Mouse (Mus musculus) hindbrain, embryonic 12.5 days (tissue): ENCODE measurements at regions not wholly inside any gene's neighbourhood (a gene's known extent, or its start where the extent isn't known, plus 50 kb on each side); places are given as distances from the start of the nearest gene placed in this dataset.

ENCODE experiments used
- ATAC-seq: fragments of 200-750 bp; cut with Nextera tagmentation; 2 replicates; pipeline ENCODE4 v1.8.0; 2017; ENCODE audit warnings: moderate TSS enrichment; ENCODE audit not compliant: low FRiP score
- H3K27ac ChIP-seq: fragments of 300-500 bp; sonication (generic); 2 replicates; pipeline ENCODE4 v1.5.1; 2016; ENCODE audit warnings: mild to moderate bottlenecking
- H3K27me3 ChIP-seq: fragments of 300-500 bp; sonication (generic); 2 replicates; pipeline ENCODE4 v1.6.1; 2016; ENCODE audit warnings: mild to moderate bottlenecking
- H3K36me3 ChIP-seq: fragments of 300-500 bp; sonication (generic); 2 replicates; pipeline ENCODE4 v1.6.1; 2016; ENCODE audit warnings: mild to moderate bottlenecking
- H3K4me1 ChIP-seq: fragments of 300-500 bp; sonication (generic); 2 replicates; pipeline ENCODE4 v1.6.1; 2016
- H3K4me2 ChIP-seq: fragments of 300-500 bp; sonication (generic); replicated peaks from 2 replicates; pipeline ENCODE4 v1.6.1; 2016; ENCODE audit warnings: mild to moderate bottlenecking
- H3K4me3 ChIP-seq: fragments of 300-500 bp; sonication (generic); 2 replicates; pipeline ENCODE4 v1.5.1; 2016; ENCODE audit warnings: mild to moderate bottlenecking
- H3K9ac ChIP-seq: fragments of 300-500 bp; sonication (generic); 2 replicates; pipeline ENCODE4 v1.6.1; 2016; ENCODE audit warnings: mild to moderate bottlenecking, moderate library complexity
- H3K9me3 ChIP-seq: fragments of 300-500 bp; sonication (generic); replicated peaks from 2 replicates; pipeline ENCODE4 v1.6.1; 2016; ENCODE audit warnings: mild to moderate bottlenecking
- WGBS: fragments of 180-500 bp; shearing (Covaris S2); methylation state at CpG from one replicate; pipeline ENCODE4 v1.1.7; 2016; 5-methylcytosine and 5-hydroxymethylcytosine counted together

DNA sequence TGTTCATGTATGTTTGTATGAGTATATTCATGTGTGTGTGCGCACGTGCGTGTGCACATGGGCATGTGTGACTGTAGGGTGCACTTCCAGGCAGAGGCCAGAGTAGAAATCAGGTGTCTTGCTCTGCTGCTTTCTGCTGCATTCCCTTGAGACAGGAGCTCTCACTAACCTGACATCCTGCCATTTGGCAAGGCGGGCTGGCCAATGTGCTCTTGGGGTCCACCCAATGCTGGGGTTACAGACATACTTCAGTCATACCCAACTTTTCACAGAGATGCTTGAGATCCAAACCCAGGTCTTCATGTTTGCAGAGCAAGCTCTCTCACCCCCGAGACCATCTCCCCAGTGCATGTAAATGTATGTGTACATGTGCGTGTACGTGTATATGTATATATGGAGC is 120.2 kb upstream of the Mvb12b start:
- 95% methylated on average over 7 of the region's 7 CpGs for WGBS
- no peaks in the 10 kb centered on the region for H3K36me3 ChIP-seq
- no peaks in the 10 kb centered on the region for H3K4me1 ChIP-seq
- H3K4me3 ChIP-seq, result no peak overlapping the region
- H3K9ac ChIP-seq, result no peak overlapping the region
- no peak for ATAC-seq
- H3K9me3 ChIP-seq, result no peaks in the 10 kb centered on the region
- no peaks in the 10 kb centered on the region for H3K27me3 ChIP-seq
- H3K4me2 ChIP-seq, result no peak overlapping the region
- no peak overlapping the region for H3K27ac ChIP-seq

- Histone ChIP-seq H3K27me3 (no peaks in the 10 kb centered on the region), H3K9me3 (0 out of 2 replicates have a peak, but pooled peaks cover 4% of the 10 kb centered on the region), H3K4me3 (no peak overlapping the region), H3K4me2 (no peak overlapping the region), H3K27ac (no peak overlapping the region), H3K4me1 (no peaks in the 10 kb centered on the region), H3K9ac (no peak overlapping the region), H3K36me3 (no peaks in the 10 kb centered on the region)
- WGBS, result 95% methylated on average over 7 of the region's 7 CpGs
- no peak for ATAC-seq
These were observed 109.4 kb upstream of the Mvb12b start for GRCm38 (mm10) chr2:33997106-33997505.

DNA sequence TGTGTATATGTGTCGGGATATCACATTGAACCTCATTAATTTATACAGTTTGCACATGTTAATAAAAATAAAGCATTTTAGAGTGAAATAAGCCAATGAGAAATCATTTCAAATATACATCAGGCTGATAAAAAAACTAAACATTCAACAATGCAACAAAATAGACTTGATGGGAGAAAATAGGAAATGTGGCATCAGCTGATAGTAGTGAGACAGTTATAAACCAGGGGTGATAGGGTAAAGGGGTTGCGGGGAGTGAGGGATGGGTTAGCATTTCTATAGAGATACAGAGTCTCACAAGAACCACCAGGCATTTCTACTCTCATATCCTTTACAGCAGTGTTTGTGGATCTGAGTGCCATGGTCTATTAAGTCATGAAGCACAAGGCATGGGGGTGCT is 108.6 kb upstream of the Mvb12b start:
- H3K27me3 ChIP-seq, result no peaks in the 10 kb centered on the region
- 95% methylated on average over 2 of the region's 2 CpGs for WGBS
- H3K36me3 ChIP-seq, result no peaks in the 10 kb centered on the region
- no peak overlapping the region for H3K9ac ChIP-seq
- H3K4me2 ChIP-seq, result no peak overlapping the region
- 0 out of 2 replicates have a peak, but pooled peaks cover 4% of the 10 kb centered on the region for H3K9me3 ChIP-seq
- no peaks in the 10 kb centered on the region for H3K4me1 ChIP-seq
- no peak for ATAC-seq
- no peak overlapping the region for H3K4me3 ChIP-seq
- H3K27ac ChIP-seq, result no peak overlapping the region

GRCm38 (mm10) chr2:33991299-33991698 is 103.6 kb upstream of the Mvb12b start:
- Histone ChIP-seq H3K9me3 (0 out of 2 replicates have a peak, but pooled peaks cover 4% of the 10 kb centered on the region), H3K4me2 (no peak overlapping the region), H3K9ac (no peak overlapping the region), H3K27me3 (no peaks in the 10 kb centered on the region), H3K27ac (no peak overlapping the region), H3K4me3 (no peak overlapping the region), H3K4me1 (peaks cover 15% of the 10 kb centered on the region), H3K36me3 (no peaks in the 10 kb centered on the region)
- 80% methylated on average over 4 of the region's 4 CpGs for WGBS
- no peak for ATAC-seq

GRCm38 (mm10) chr2:33990711-33991110 is 103.0 kb upstream of the Mvb12b start:
- Histone ChIP-seq H3K9me3 (0 out of 2 replicates have a peak, but pooled peaks cover 4% of the 10 kb centered on the region), H3K27ac (no peak overlapping the region), H3K4me1 (peaks cover 15% of the 10 kb centered on the region), H3K27me3 (no peaks in the 10 kb centered on the region), H3K9ac (no peak overlapping the region), H3K4me2 (no peak overlapping the region), H3K36me3 (no peaks in the 10 kb centered on the region), H3K4me3 (no peak overlapping the region)
- 90% methylated on average over 6 of the region's 6 CpGs for WGBS
- ATAC-seq, result no peak

DNA sequence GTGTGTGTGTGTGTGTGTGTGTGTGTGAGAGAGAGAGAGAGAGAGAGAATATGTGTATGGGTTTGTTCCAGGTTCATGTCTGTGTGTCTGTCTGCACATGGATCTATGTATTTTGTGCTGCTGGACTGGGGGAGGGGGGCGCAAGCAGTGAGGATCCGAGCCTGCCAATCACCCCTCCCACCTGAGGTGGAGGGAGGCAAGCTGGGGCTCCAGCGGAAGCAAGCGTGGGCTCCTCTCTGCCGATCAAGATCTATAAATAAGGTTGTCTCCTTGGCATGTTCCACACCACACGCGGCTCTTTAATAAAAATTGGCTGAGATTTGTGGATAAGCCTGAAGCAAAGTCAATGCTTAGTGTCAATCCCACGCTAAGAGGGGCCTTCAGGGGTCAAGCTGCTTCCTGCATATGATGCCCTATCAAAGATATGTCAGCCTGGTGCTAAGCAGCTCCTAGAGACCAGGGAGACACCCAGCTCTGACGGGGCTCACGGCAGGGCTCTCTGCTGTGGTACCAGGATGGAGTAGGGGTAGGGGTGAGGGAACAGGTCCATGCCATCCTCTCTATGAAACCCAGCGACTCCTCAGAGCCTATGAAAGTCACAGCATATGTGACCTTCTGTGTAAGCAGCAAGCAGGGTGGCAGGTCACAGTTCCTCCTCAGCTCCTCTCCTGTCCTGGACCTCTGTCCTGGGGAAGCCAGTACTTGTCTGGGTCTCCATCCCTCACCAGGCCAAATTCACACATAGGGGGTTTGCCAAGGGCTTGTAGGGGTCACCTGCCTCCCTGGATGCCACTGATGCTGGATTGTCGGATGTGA is 102.0 kb upstream of the Mvb12b start:
- no peak overlapping the region for H3K4me2 ChIP-seq
- H3K4me3 ChIP-seq, result no peak overlapping the region
- no peaks in the 10 kb centered on the region for H3K36me3 ChIP-seq
- 0 out of 2 replicates have a peak, but pooled peaks cover 4% of the 10 kb centered on the region for H3K9me3 ChIP-seq
- 62% methylated on average over 12 of the region's 12 CpGs for WGBS
- H3K9ac ChIP-seq, result no peak overlapping the region
- no peaks in the 10 kb centered on the region for H3K27me3 ChIP-seq
- peak overlapping the region; percentile 35 for H3K27ac ChIP-seq
- H3K4me1 ChIP-seq, result peaks cover 15% of the 10 kb centered on the region
- ATAC-seq, result no peak

- WGBS, result 19% methylated on average over 4 of the region's 4 CpGs
- no peak for ATAC-seq
- no peaks in the 10 kb centered on the region for H3K9me3 ChIP-seq
- H3K27ac ChIP-seq, result no peak overlapping the region
- H3K27me3 ChIP-seq, result no peaks in the 10 kb centered on the region
- H3K4me3 ChIP-seq, result no peak overlapping the region
- peaks cover 34% of the 10 kb centered on the region for H3K4me1 ChIP-seq
- no peak overlapping the region for H3K4me2 ChIP-seq
- no peak overlapping the region for H3K9ac ChIP-seq
- no peaks in the 10 kb centered on the region for H3K36me3 ChIP-seq
These were observed 98.7 kb upstream of the Mvb12b start for GRCm38 (mm10) chr2:33986420-33986819.

DNA sequence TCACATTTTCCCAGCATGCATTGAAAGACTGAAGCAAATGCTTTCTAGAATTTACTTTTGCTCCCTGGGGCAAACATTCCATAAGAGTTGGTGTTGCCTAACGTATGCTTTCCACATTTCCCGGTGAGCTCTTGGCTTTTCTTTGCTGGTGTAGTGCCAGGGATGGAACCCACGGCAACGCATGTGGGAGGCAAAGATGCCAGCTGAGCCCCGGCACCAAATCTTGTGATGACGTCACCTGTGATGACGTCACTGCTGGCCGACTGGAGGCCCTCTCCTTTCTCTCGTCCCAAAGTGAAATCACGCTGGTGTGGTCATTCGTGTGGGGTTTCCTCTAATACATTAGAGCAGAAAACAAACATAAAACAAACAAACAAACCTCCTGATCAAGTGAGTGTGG is 97.6 kb upstream of the Mvb12b start:
- H3K4me3 ChIP-seq, result no peak overlapping the region
- H3K27me3 ChIP-seq, result no peaks in the 10 kb centered on the region
- no peak overlapping the region for H3K9ac ChIP-seq
- no peaks in the 10 kb centered on the region for H3K9me3 ChIP-seq
- H3K36me3 ChIP-seq, result no peaks in the 10 kb centered on the region
- 70% methylated on average over 11 of the region's 11 CpGs for WGBS
- no peak for ATAC-seq
- no peak overlapping the region for H3K4me2 ChIP-seq
- H3K4me1 ChIP-seq, result peaks cover 35% of the 10 kb centered on the region
- no peak overlapping the region for H3K27ac ChIP-seq

GRCm38 (mm10) chr2:33983112-33983748 is 95.5 kb upstream of the Mvb12b start:
- no peak overlapping the region for H3K4me2 ChIP-seq
- no peaks in the 10 kb centered on the region for H3K27me3 ChIP-seq
- no peaks in the 10 kb centered on the region for H3K36me3 ChIP-seq
- H3K27ac ChIP-seq, result peak overlapping the region; percentile 83
- H3K4me1 ChIP-seq, result peaks cover 24% of the 10 kb centered on the region
- WGBS, result 30% methylated on average over 11 of the region's 11 CpGs
- H3K4me3 ChIP-seq, result no peak overlapping the region
- H3K9me3 ChIP-seq, result no peaks in the 10 kb centered on the region
- no peak overlapping the region for H3K9ac ChIP-seq
- ATAC-seq, result peak; percentile 83

DNA sequence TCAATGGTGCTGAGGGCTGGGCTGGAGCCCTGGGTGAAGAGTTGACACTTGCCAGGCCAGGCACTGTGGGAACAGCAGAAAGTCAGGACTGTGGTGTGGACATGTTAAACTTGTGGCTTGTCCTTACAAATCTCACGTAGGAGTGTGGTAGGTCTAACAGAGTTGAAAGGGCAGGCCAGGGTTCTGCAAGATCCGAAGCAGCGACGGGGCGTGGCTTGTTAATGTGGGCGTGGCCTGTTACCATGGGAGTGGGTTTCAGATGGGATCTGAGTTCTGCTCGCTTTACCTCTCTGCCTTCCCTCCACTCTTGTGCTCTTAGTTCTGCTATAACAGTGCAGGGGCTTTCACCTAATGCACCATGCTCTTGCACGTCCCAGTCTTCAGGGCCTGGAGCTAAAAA is 94.2 kb upstream of the Mvb12b start:
- Histone ChIP-seq H3K9me3 (no peaks in the 10 kb centered on the region), H3K4me2 (no peak overlapping the region), H3K9ac (no peak overlapping the region), H3K27ac (peak overlapping the region; percentile 83; the same call in 1 of the 2 replicates), H3K4me3 (no peak overlapping the region), H3K27me3 (no peaks in the 10 kb centered on the region), H3K4me1 (peaks cover 24% of the 10 kb centered on the region), H3K36me3 (no peaks in the 10 kb centered on the region)
- WGBS, result 32% methylated on average over 8 of the region's 8 CpGs
- ATAC-seq, result no peak

GRCm38 (mm10) chr2:33981321-33981720 is 93.6 kb upstream of the Mvb12b start:
- Histone ChIP-seq H3K27me3 (no peaks in the 10 kb centered on the region), H3K36me3 (no peaks in the 10 kb centered on the region), H3K9me3 (no peaks in the 10 kb centered on the region), H3K27ac (no peak overlapping the region), H3K9ac (no peak overlapping the region), H3K4me3 (no peak overlapping the region), H3K4me2 (no peak overlapping the region), H3K4me1 (peaks cover 24% of the 10 kb centered on the region)
- ATAC-seq, result no peak
- WGBS, result 65% methylated on average over 7 of the region's 7 CpGs

DNA sequence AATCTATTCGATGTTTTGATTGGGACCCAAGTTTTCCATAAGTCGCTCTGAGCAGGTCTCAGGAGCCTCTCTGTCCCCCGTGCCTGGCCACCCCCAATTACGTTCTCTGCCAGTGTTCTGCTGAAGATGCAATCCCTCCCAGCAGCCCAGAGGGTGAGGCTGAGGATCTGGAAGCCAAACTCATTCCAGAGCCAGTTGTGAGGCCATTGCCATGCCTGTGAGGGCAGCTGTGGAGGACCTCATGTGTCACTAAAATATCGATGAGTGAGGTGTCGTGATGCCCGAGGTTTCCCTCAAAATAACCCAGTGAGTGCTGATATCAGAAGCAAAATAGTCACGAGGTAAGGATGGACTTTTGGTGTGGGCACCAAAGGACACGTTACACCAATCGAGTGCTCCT is 93.1 kb upstream of the Mvb12b start:
- ATAC-seq, result no peak
- 75% methylated on average over 10 of the region's 10 CpGs for WGBS

GRCm38 (mm10) chr2:33979276-33979675 is 91.5 kb upstream of the Mvb12b start:
- peaks cover 44% of the 10 kb centered on the region for H3K4me1 ChIP-seq
- ATAC-seq, result no peak
- no peaks in the 10 kb centered on the region for H3K9me3 ChIP-seq
- no peak overlapping the region for H3K4me3 ChIP-seq
- H3K4me2 ChIP-seq, result no peak overlapping the region
- H3K27ac ChIP-seq, result no peak overlapping the region
- no peaks in the 10 kb centered on the region for H3K36me3 ChIP-seq
- no peaks in the 10 kb centered on the region for H3K27me3 ChIP-seq
- H3K9ac ChIP-seq, result no peak overlapping the region

More for the DNA sequence above, 93.1 kb upstream of the Mvb12b start:
- Histone ChIP-seq H3K4me2 (no peak overlapping the region), H3K4me3 (no peak overlapping the region), H3K9me3 (no peaks in the 10 kb centered on the region), H3K36me3 (no peaks in the 10 kb centered on the region), H3K27ac (no peak overlapping the region), H3K4me1 (peaks cover 28% of the 10 kb centered on the region), H3K27me3 (no peaks in the 10 kb centered on the region), H3K9ac (no peak overlapping the region)
